Mouse (Mus musculus): ENCODE data around the gene Gm14410.
"Not testable (repeated sequence)": the region's sequence is repeated elsewhere in the genome, so short reads cannot be mapped to it uniquely, and the experiment has no call there.

The Gm14410 gene

DNA sequence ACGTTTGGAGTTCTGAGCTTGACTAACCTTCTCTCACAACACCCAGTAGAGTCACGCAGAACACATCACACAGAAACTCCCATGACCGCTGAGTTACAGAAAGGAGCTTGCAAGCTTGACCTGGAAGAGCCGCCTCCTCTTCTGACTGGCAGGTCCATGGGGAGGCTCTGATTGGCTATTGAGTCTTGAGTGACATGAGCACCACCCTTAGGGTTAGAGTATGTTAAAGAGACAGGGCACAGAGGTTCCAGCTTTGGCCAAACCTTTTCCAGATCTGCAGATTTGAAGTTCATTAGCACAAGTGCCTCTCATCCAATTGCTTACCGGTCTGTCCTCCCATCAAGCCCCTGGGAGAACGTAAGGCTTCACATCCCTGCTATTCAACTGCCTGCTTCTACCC is at the start of gene Gm14410:
Gene Gm14410, minus strand, starts transcription at position 81 of the 400 bp plus-strand sequence.
- DNase-seq = peak; percentile 91 to 92

- DNase-seq = peak in 1 of 2 experiments; percentile 27
Observed at GRCm38 (mm10) chr2:177247449-177247848, 41.2 kb upstream of the Gm14410 start.

- not testable (repeated sequence) for DNase-seq
Observed at GRCm38 (mm10) chr2:177230461-177230860, 24.2 kb upstream of the Gm14410 start.

DNA sequence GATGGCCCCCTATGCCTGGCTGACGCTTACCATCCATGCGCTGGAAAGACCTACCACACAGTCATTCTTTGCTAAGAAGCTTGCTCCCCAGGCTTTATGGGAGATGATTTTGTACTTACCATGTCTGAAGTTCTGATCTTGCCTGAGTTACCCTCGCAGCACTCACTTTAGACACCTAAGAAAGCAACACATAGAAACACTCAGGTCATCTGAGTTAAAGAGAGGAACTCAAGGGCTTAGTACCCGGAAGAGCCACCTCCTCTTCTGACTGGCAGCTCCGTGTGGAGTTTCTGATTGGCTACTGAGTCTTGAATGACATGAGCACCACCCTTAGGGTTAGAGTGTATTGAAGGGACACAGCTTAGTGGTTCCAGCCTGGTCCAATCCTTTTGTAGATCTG is 33.5 kb downstream of the Gm14410 start:
- DNase-seq = not testable (repeated sequence)

Data from kidney, adult 8-10 months (tissue).